Mouse (Mus musculus): ENCODE measurements around the gene Cst3.

GRCm38 (mm10) chr2:148902286-148902685, 26.8 kb upstream of the Cst3 start:
- peak; percentile 91 for TF ChIP-seq CTCF (IDR thresholded peaks at IDR 0.05; ENCODE audit: low read depth)
- no peak for TF ChIP-seq EP300 (IDR thresholded peaks at IDR 0.05; ENCODE audit: low read depth)

All from liver, embryonic 14.5 days (tissue).